Mouse (Mus musculus) intestine, embryonic 16.5 days (tissue): ENCODE measurements around the gene Olfr1243. TPM values are rescaled to one million over a fixed set of nuclear protein-coding genes. Genes with fewer than 3 reads are reported as not detected.
"Not testable (repeated sequence)": the region's sequence is repeated elsewhere in the genome, so short reads cannot be mapped to it uniquely, and the experiment has no call there.

Source experiments
- ATAC-seq: fragments of 200-750 bp; cut with Nextera tagmentation; 2 replicates; pipeline ENCODE4 v1.8.0; 2017; ENCODE audit warnings: moderate TSS enrichment, moderate library complexity
- H3K27ac ChIP-seq: fragments of 300-500 bp; sonication (generic); 2 replicates; pipeline ENCODE4 v1.5.1; 2014; ENCODE audit warnings: mild to moderate bottlenecking, low read length
- H3K27me3 ChIP-seq: fragments of 300-500 bp; sonication (generic); replicated peaks from 2 replicates; pipeline ENCODE4 v1.6.1; 2014; ENCODE audit warnings: low read length, control low read depth, mixed read lengths; ENCODE audit not compliant: control insufficient read depth, insufficient read depth
- H3K36me3 ChIP-seq: fragments of 300-500 bp; sonication (generic); 2 replicates; pipeline ENCODE4 v1.6.1; 2014; ENCODE audit warnings: low read length, control low read depth; ENCODE audit not compliant: control insufficient read depth, insufficient read depth
- H3K4me1 ChIP-seq: fragments of 300-500 bp; sonication (generic); 2 replicates; pipeline ENCODE4 v1.6.1; 2014; ENCODE audit warnings: low read length, control low read depth, mixed read lengths; ENCODE audit not compliant: control insufficient read depth, insufficient read depth
- H3K4me2 ChIP-seq: fragments of 300-500 bp; sonication (generic); 2 replicates; pipeline ENCODE4 v1.6.1; 2014; ENCODE audit warnings: low read depth, low read length, control low read depth
- H3K4me3 ChIP-seq: fragments of 300-500 bp; sonication (generic); 2 replicates; pipeline ENCODE4 v1.5.1; 2014; ENCODE audit warnings: mild to moderate bottlenecking, low read length
- H3K9ac ChIP-seq: fragments of 300-500 bp; sonication (generic); 2 replicates; pipeline ENCODE4 v1.6.1; 2014; ENCODE audit warnings: low read depth, low read length
- H3K9me3 ChIP-seq: fragments of 300-500 bp; sonication (generic); 2 replicates; pipeline ENCODE4 v1.6.1; 2016; ENCODE audit warnings: low read length, control low read depth; ENCODE audit not compliant: control insufficient read depth
- WGBS: fragments of 180-500 bp; shearing (Covaris S2); extraction: QIAGEN DNeasy Blood & Tissue Kit; methylation state at CpG from one replicate; pipeline ENCODE4 v1.1.7; 2014; 5-methylcytosine and 5-hydroxymethylcytosine counted together
- polyA plus RNA-seq: library from polyadenylated mRNA; unstranded; fragments of >200 nt; fragmentation: Nextera tagmentation; extraction: Ambion mirVana; gene quantifications from 2 replicates; pipeline ENCODE4 v1.2.1, GENCODE M21; 2015

Olfr1243 gene
- not detected in 2 replicates for polyA plus RNA-seq

GRCm38 (mm10) chr2:89531387-89531786 is at the start of gene Olfr1243:
Olfr1243 (minus strand) TSS chr2:89531487.
- no peak within 1 kb of the TSS for H3K4me3 ChIP-seq
- no peak for ATAC-seq
- H3K9me3 ChIP-seq: no peaks in the 10 kb centered on the region
- no peaks in the 10 kb centered on the region for H3K27me3 ChIP-seq
- no peak within 1 kb of the TSS for H3K9ac ChIP-seq
- H3K4me1 ChIP-seq: no peaks in the 10 kb centered on the region
- no peak within 1 kb of the TSS for H3K4me2 ChIP-seq
- H3K36me3 ChIP-seq: no peaks in the 10 kb centered on the region
- 81% methylated on average over 1 of the region's 1 CpGs for WGBS
- H3K27ac ChIP-seq: no peak within 1 kb of the TSS

- Histone ChIP-seq H3K9ac (no peak within 1 kb of the TSS), H3K27ac (no peak within 1 kb of the TSS), H3K9me3 (no peaks in the 10 kb centered on the region), H3K4me2 (no peak within 1 kb of the TSS), H3K36me3 (no peaks in the 10 kb centered on the region), H3K4me1 (no peaks in the 10 kb centered on the region), H3K4me3 (no peak within 1 kb of the TSS), H3K27me3 (no peaks in the 10 kb centered on the region)
- 95% methylated on average over 1 of the region's 1 CpGs for WGBS
- ATAC-seq: no peak
Observed at GRCm38 (mm10) chr2:89578347-89578746, 47.1 kb upstream of the Olfr1243 start, which contains the start of gene Olfr1245. Olfr1245 (minus strand) TSS chr2:89578447.

- H3K27ac ChIP-seq, H3K9me3 ChIP-seq, H3K9ac ChIP-seq, ATAC-seq, H3K4me3 ChIP-seq, H3K36me3 ChIP-seq, H3K4me2 ChIP-seq, H3K27me3 ChIP-seq, H3K4me1 ChIP-seq: not testable (repeated sequence)
- WGBS: 58% methylated on average over 2 of the region's 2 CpGs
Observed at GRCm38 (mm10) chr2:89562706-89563105, 31.4 kb upstream of the Olfr1243 start.

GRCm38 (mm10) chr2:89544516-89544915 is 13.2 kb upstream of the Olfr1243 start:
- no peak overlapping the region for H3K9ac ChIP-seq
- no peak overlapping the region for H3K4me2 ChIP-seq
- no peaks in the 10 kb centered on the region for H3K27me3 ChIP-seq
- H3K4me3 ChIP-seq: no peak overlapping the region
- H3K27ac ChIP-seq: no peak overlapping the region
- H3K4me1 ChIP-seq: no peaks in the 10 kb centered on the region
- H3K9me3 ChIP-seq: no peaks in the 10 kb centered on the region
- WGBS: 53% methylated on average over 2 of the region's 2 CpGs
- no peak for ATAC-seq
- H3K36me3 ChIP-seq: no peaks in the 10 kb centered on the region

- Histone ChIP-seq H3K36me3 (no peaks in the 10 kb centered on the region), H3K9ac (no peak overlapping the region), H3K27me3 (no peaks in the 10 kb centered on the region), H3K9me3 (no peaks in the 10 kb centered on the region), H3K4me2 (no peak overlapping the region), H3K4me3 (no peak overlapping the region), H3K4me1 (no peaks in the 10 kb centered on the region), H3K27ac (no peak overlapping the region)
- no peak for ATAC-seq
- 64% methylated on average over 1 of the region's 1 CpGs for WGBS
Observed at GRCm38 (mm10) chr2:89539923-89540322, 8.6 kb upstream of the Olfr1243 start.

- Histone ChIP-seq H3K9me3 (no peaks in the 10 kb centered on the region), H3K4me1 (no peaks in the 10 kb centered on the region), H3K9ac (no peak within 1 kb of the TSS), H3K27me3 (no peaks in the 10 kb centered on the region), H3K4me2 (no peak within 1 kb of the TSS), H3K36me3 (no peaks in the 10 kb centered on the region), H3K27ac (no peak within 1 kb of the TSS), H3K4me3 (no peak within 1 kb of the TSS)
- whole genome bisulfite sequencing: 65% methylated on average over 1 of the region's 1 CpGs
- ATAC-seq: no peak
Observed at GRCm38 (mm10) chr2:89498235-89498634, 33.1 kb downstream of the Olfr1243 start, which contains the start of gene Olfr1242. Olfr1242 (minus strand) TSS chr2:89498335.

GRCm38 (mm10) chr2:89487026-89487425 is 44.3 kb downstream of the Olfr1243 start, which contains the start of gene Olfr1241:
Olfr1241 (minus strand) TSS chr2:89487126.
- Histone ChIP-seq H3K27ac (no peak within 1 kb of the TSS), H3K9ac (no peak within 1 kb of the TSS), H3K4me3 (no peak within 1 kb of the TSS), H3K4me1 (no peaks in the 10 kb centered on the region), H3K36me3 (no peaks in the 10 kb centered on the region), H3K9me3 (no peaks in the 10 kb centered on the region), H3K27me3 (no peaks in the 10 kb centered on the region), H3K4me2 (no peak within 1 kb of the TSS)
- ATAC-seq: no peak

Other genes with a start within 250 kb of the Olfr1243 start
- not detected in 2 replicates for gene Olfr1229, start 243.5 kb downstream of the Olfr1243 start, polyA plus RNA-seq
- gene Olfr1230, start 234.2 kb downstream of the Olfr1243 start, polyA plus RNA-seq: not detected in 2 replicates
- gene Olfr1231, start 224.4 kb downstream of the Olfr1243 start, polyA plus RNA-seq: not detected in 2 replicates
- not detected in 2 replicates for gene Olfr1232, start 201.8 kb downstream of the Olfr1243 start, polyA plus RNA-seq
- gene Olfr1233, start 189.1 kb downstream of the Olfr1243 start, polyA plus RNA-seq: not detected in 2 replicates
- gene Olfr1234, start 166.6 kb downstream of the Olfr1243 start, polyA plus RNA-seq: not detected in 2 replicates
- gene Olfr1238, start 121.8 kb downstream of the Olfr1243 start, polyA plus RNA-seq: not detected in 2 replicates
- gene Olfr1239, start 111.1 kb downstream of the Olfr1243 start, polyA plus RNA-seq: not detected in 2 replicates
- gene Olfr1240, start 88.5 kb downstream of the Olfr1243 start, polyA plus RNA-seq: not detected in 2 replicates
- gene Olfr1241, start 44.4 kb downstream of the Olfr1243 start, polyA plus RNA-seq: not detected in 2 replicates
- gene Olfr1242, start 33.2 kb downstream of the Olfr1243 start, polyA plus RNA-seq: not detected in 2 replicates
- not detected in 2 replicates for gene Olfr1245, start 47.0 kb upstream of the Olfr1243 start, polyA plus RNA-seq
- gene Olfr1246, start 61.7 kb upstream of the Olfr1243 start, polyA plus RNA-seq: not detected in 2 replicates
- gene Olfr1247, start 82.6 kb upstream of the Olfr1243 start, polyA plus RNA-seq: not detected in 2 replicates
- gene Olfr1248, start 86.8 kb upstream of the Olfr1243 start, polyA plus RNA-seq: not detected in 2 replicates
- gene Olfr1249, start 103.5 kb upstream of the Olfr1243 start, polyA plus RNA-seq: not detected in 2 replicates
- not detected in 2 replicates for gene Olfr1250, start 130.0 kb upstream of the Olfr1243 start, polyA plus RNA-seq
- gene Olfr1251, start 140.4 kb upstream of the Olfr1243 start, polyA plus RNA-seq: not detected in 2 replicates
- gene Olfr1252, start 193.5 kb upstream of the Olfr1243 start, polyA plus RNA-seq: not detected in 2 replicates
- not detected in 2 replicates for gene Olfr1253, start 225.6 kb upstream of the Olfr1243 start, polyA plus RNA-seq